Mouse (Mus musculus) lung, postnatal 0 days (tissue): Measurements from ENCODE around the gene Pnmal1. TPM values are rescaled to one million over a fixed set of nuclear protein-coding genes. Genes with fewer than 3 reads are reported as not detected.

ENCODE experiments used
- ATAC-seq: fragments of 200-750 bp; cut with Nextera tagmentation; 2 replicates; pipeline ENCODE4 v1.8.0; 2017; ENCODE audit warnings: moderate library complexity
- DNase-seq: peaks from one replicate; pipeline ENCODE4 v3.0.0-alpha.2; 2016; ENCODE audit warnings: low spot score
- H3K27ac ChIP-seq: fragments of 300-500 bp; sonication (generic); 2 replicates; pipeline ENCODE4 v1.5.1; 2014; ENCODE audit warnings: antibody characterized with exemption, mild to moderate bottlenecking, low read length, mixed read lengths
- H3K27me3 ChIP-seq: fragments of 300-500 bp; sonication (generic); replicated peaks from 2 replicates; pipeline ENCODE4 v1.6.1; 2014; ENCODE audit warnings: low read length, mixed read lengths; ENCODE audit not compliant: insufficient read depth
- H3K36me3 ChIP-seq: fragments of 300-500 bp; sonication (generic); 2 replicates; pipeline ENCODE4 v1.6.1; 2014; ENCODE audit warnings: low read length, mixed read lengths; ENCODE audit not compliant: insufficient read depth
- H3K4me1 ChIP-seq: fragments of 300-500 bp; sonication (generic); 2 replicates; pipeline ENCODE4 v1.6.1; 2014; ENCODE audit warnings: antibody characterized with exemption, low read depth, low read length, mixed read lengths; ENCODE audit not compliant: insufficient read depth
- H3K4me2 ChIP-seq: fragments of 300-500 bp; sonication (generic); replicated peaks from 2 replicates; pipeline ENCODE4 v1.6.1; 2014; ENCODE audit warnings: low read depth, mild to moderate bottlenecking, low read length, moderate library complexity, mixed read lengths
- H3K4me3 ChIP-seq: fragments of 300-500 bp; sonication (generic); 2 replicates; pipeline ENCODE4 v1.5.1; 2014; ENCODE audit warnings: low read depth, low read length
- H3K9ac ChIP-seq: fragments of 300-500 bp; sonication (generic); replicated peaks from 2 replicates; pipeline ENCODE4 v1.6.1; 2014; ENCODE audit warnings: low read depth, mild to moderate bottlenecking
- H3K9me3 ChIP-seq: fragments of 300-500 bp; sonication (generic); 2 replicates; pipeline ENCODE4 v1.6.1; 2016; ENCODE audit warnings: low read length, mixed read lengths
- CTCF ChIP-seq: IDR thresholded peaks from 2 replicates; pipeline ENCODE4 v1.5.1; 2016; ENCODE audit warnings: antibody characterized with exemption, mild to moderate bottlenecking
- EP300 ChIP-seq: IDR thresholded peaks from 2 replicates; pipeline ENCODE4 v1.6.1; 2016; ENCODE audit warnings: antibody characterized with exemption, mild to moderate bottlenecking, control low read depth
- WGBS: fragments of 180-500 bp; shearing (Covaris S2); extraction: QIAGEN DNeasy Blood & Tissue Kit; methylation state at CpG from one replicate; pipeline ENCODE4 v1.1.7; 2014; 5-methylcytosine and 5-hydroxymethylcytosine counted together
- polyA plus RNA-seq: library from polyadenylated mRNA; unstranded; fragments of >200 nt; fragmentation: Nextera tagmentation; extraction: Ambion mirVana; gene quantifications from 2 replicates; pipeline ENCODE4 v1.2.1, GENCODE M21; 2015

Pnmal1 gene
- polyA plus RNA-seq, 1 experiment from 2014 or later: not detected

- no peak within 1 kb of the TSS for H3K9ac ChIP-seq
- peak within 1 kb of the TSS; percentile 51 for H3K4me3 ChIP-seq
- H3K4me1 ChIP-seq: peaks cover 15% of the 10 kb centered on the region
- H3K27ac ChIP-seq: peak within 1 kb of the TSS; percentile 78
- H3K27me3 ChIP-seq: no peaks in the 10 kb centered on the region
- no peak for ATAC-seq
- 92% methylated on average over 5 of the region's 5 CpGs for WGBS
- no peak for DNase-seq
- H3K36me3 ChIP-seq: no peaks in the 10 kb centered on the region
- TF ChIP-seq CTCF (no peak), EP300 (no peak)
- peak within 1 kb of the TSS; percentile 78 for H3K4me2 ChIP-seq
- no peaks in the 10 kb centered on the region for H3K9me3 ChIP-seq
Observed at GRCm38 (mm10) chr7:16992451-16992807, 33.0 kb downstream of the Pnmal1 start, which contains the start of gene Ccdc8. Ccdc8 (plus strand) TSS chr7:16992708.

- ATAC-seq: peak; percentile 91
- Histone ChIP-seq H3K36me3 (no peaks in the 10 kb centered on the region), H3K9me3 (no peaks in the 10 kb centered on the region), H3K4me1 (peaks cover 15% of the 10 kb centered on the region), H3K27me3 (no peaks in the 10 kb centered on the region), H3K4me2 (peak overlapping the region; percentile 78), H3K4me3 (peak overlapping the region; percentile 51), H3K27ac (peak overlapping the region; percentile 78), H3K9ac (peak overlapping the region; percentile 60)
- WGBS: under 1% methylated on average over 27 of the region's 27 CpGs
- peak; percentile 90 for DNase-seq
- TF ChIP-seq EP300 (no peak), CTCF (no peak)
Observed at GRCm38 (mm10) chr7:16993651-16994399, 34.3 kb downstream of the Pnmal1 start.

- peak overlapping the region; percentile 78 for H3K27ac ChIP-seq
- H3K36me3 ChIP-seq: no peaks in the 10 kb centered on the region
- peaks cover 18% of the 10 kb centered on the region for H3K4me1 ChIP-seq
- peak overlapping the region; percentile 78 for H3K4me2 ChIP-seq
- no peaks in the 10 kb centered on the region for H3K27me3 ChIP-seq
- no peak for ATAC-seq
- DNase-seq: no peak
- peak overlapping the region; percentile 51 for H3K4me3 ChIP-seq
- WGBS: 3% methylated on average over 20 of the region's 20 CpGs
- H3K9ac ChIP-seq: peak overlapping the region; percentile 60
- TF ChIP-seq EP300: no peak
- TF ChIP-seq CTCF: no peak
- H3K9me3 ChIP-seq: no peaks in the 10 kb centered on the region
Observed at GRCm38 (mm10) chr7:16994400-16994799, 34.9 kb downstream of the Pnmal1 start.

- H3K4me3 ChIP-seq: peak overlapping the region; percentile 51
- H3K27ac ChIP-seq: no peak overlapping the region
- 61% methylated on average over 4 of the region's 4 CpGs for WGBS
- H3K9ac ChIP-seq: no peak overlapping the region
- TF ChIP-seq CTCF (no peak), EP300 (no peak)
- H3K4me1 ChIP-seq: peaks cover 19% of the 10 kb centered on the region
- no peaks in the 10 kb centered on the region for H3K27me3 ChIP-seq
- ATAC-seq (no peak), DNase-seq (no peak)
- H3K36me3 ChIP-seq: 0 out of 2 replicates have a peak, but pooled peaks cover 2% of the 10 kb centered on the region
- H3K9me3 ChIP-seq: no peaks in the 10 kb centered on the region
- H3K4me2 ChIP-seq: peak overlapping the region; percentile 78
Observed at GRCm38 (mm10) chr7:16995345-16995744, 35.9 kb downstream of the Pnmal1 start.

DNA sequence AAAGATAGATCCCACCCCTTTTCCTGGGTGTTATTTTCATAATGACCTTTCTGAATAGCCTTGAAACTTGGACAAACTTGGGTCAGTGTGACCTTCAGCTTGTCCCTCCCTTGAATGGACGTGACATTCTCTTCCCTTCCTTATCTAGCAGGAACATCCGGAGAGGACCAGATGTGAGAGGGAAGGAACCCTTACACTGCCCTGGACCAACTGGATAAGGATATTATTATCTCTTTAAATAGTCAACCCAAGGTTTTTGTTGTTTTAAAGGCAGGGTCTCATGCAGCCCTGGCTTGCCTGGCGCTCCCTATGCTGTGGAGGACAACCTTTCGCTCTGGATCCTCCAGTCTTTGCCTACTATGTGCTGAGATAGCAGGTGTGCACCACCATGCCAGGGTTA, 39.8 kb downstream of the Pnmal1 start:
- ATAC-seq (no peak), DNase-seq (no peak)
- H3K9me3 ChIP-seq: no peaks in the 10 kb centered on the region
- 44% methylated on average over 4 of the region's 4 CpGs for WGBS
- no peak overlapping the region for H3K27ac ChIP-seq
- H3K4me2 ChIP-seq: no peak overlapping the region
- TF ChIP-seq CTCF: no peak
- no peaks in the 10 kb centered on the region for H3K27me3 ChIP-seq
- 0 out of 2 replicates have a peak, but pooled peaks cover 5% of the 10 kb centered on the region for H3K36me3 ChIP-seq
- H3K4me3 ChIP-seq: no peak overlapping the region
- H3K4me1 ChIP-seq: peaks cover 10% of the 10 kb centered on the region
- H3K9ac ChIP-seq: no peak overlapping the region

- peak; percentile 97 for TF ChIP-seq CTCF
- no peak for TF ChIP-seq EP300
- no peak overlapping the region for H3K27ac ChIP-seq
- peaks cover 10% of the 10 kb centered on the region for H3K4me1 ChIP-seq
- no peak overlapping the region for H3K4me2 ChIP-seq
- no peak overlapping the region for H3K4me3 ChIP-seq
- no peak overlapping the region for H3K9ac ChIP-seq
- 0 out of 2 replicates have a peak, but pooled peaks cover 5% of the 10 kb centered on the region for H3K36me3 ChIP-seq
- no peaks in the 10 kb centered on the region for H3K27me3 ChIP-seq
- DNase-seq (peak; percentile 70), ATAC-seq (peak; percentile 14)
- H3K9me3 ChIP-seq: no peaks in the 10 kb centered on the region
- WGBS: 24% methylated on average over 4 of the region's 4 CpGs
Observed at GRCm38 (mm10) chr7:16999650-17000049, 40.2 kb downstream of the Pnmal1 start.
